Mouse (Mus musculus) erythroblast, embryonic 14.5 days (primary cell): ENCODE results near the gene Il15. TPM values are rescaled to one million over a fixed set of nuclear protein-coding genes. Genes with fewer than 3 reads are reported as not detected.

ENCODE experiments used
- H3K27me3 ChIP-seq: 2 replicates; pipeline ENCODE4 v1.6.1; 2012; ENCODE audit warnings: inconsistent platforms; ENCODE audit not compliant: control insufficient read depth
- H3K36me3 ChIP-seq: 2 replicates; pipeline ENCODE4 v1.6.1; 2012; ENCODE audit warnings: mild to moderate bottlenecking, inconsistent platforms; ENCODE audit not compliant: control insufficient read depth
- H3K4me1 ChIP-seq: 2 replicates; pipeline ENCODE4 v1.6.1; 2012; ENCODE audit warnings: inconsistent platforms; ENCODE audit not compliant: control insufficient read depth
- H3K4me3 ChIP-seq: replicated peaks from 2 replicates; pipeline ENCODE3; 2012; ENCODE audit warnings: moderate library complexity, mild to moderate bottlenecking, inconsistent platforms
- H3K9me3 ChIP-seq: 2 replicates; pipeline ENCODE4 v1.6.1; 2012; ENCODE audit warnings: low read length, inconsistent platforms, mixed read lengths; ENCODE audit not compliant: control insufficient read depth
- GATA1 ChIP-seq: IDR thresholded peaks from 2 replicates; pipeline ENCODE4 v1.6.1; 2012; ENCODE audit warnings: low read length, inconsistent platforms, mixed read lengths
- TAL1 ChIP-seq: IDR thresholded peaks from 3 replicates; pipeline ENCODE4 v1.6.1; 2012; ENCODE audit warnings: low read length, inconsistent platforms, mixed read lengths
- polyA plus RNA-seq: library from polyadenylated mRNA; stranded (reverse); fragments of >175 nt; gene quantifications from 2 replicates; pipeline ENCODE4 v1.2.3, GENCODE M21; 2012

Gene Il15
- polyA plus RNA-seq, 1 experiment, result not detected

DNA sequence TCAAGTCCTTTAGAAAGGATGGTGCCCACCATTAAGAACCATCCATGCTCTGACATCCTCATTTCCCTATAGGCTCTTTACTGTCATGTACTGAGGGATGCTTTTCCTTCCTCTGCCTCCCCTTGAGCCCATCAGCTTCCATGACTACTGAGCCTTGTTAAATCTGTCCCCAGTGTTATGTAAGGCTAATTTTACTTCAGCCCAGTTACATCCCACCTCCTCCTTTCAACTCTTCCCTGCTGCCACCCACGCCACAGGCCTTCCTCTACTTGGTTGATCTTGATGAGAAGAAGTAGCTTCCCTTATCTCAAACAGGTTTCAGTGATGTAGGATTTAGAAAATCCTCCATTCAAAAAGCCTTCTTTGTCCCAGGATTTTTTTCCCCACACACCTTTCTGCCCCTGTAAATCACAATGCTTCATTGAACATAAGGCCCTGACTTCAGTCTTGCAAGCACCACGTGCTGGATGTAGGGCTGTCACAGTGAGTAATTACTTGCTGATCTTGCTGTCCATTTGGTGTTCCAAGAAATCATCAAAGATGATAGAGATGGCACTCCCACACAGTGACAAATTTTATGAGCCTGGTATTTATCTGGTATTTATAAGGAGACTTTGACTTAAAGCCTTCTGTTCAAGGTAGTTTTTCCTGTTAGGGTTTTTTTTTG lies 74.9 kb downstream of the Il15 start:
- Histone ChIP-seq H3K36me3 (no peaks in the 10 kb centered on the region), H3K4me3 (no peak overlapping the region), H3K9me3 (no peaks in the 10 kb centered on the region), H3K4me1 (no peaks in the 10 kb centered on the region), H3K27me3 (no peaks in the 10 kb centered on the region)
- TF ChIP-seq GATA1 (no peak), TAL1 (no peak)

DNA sequence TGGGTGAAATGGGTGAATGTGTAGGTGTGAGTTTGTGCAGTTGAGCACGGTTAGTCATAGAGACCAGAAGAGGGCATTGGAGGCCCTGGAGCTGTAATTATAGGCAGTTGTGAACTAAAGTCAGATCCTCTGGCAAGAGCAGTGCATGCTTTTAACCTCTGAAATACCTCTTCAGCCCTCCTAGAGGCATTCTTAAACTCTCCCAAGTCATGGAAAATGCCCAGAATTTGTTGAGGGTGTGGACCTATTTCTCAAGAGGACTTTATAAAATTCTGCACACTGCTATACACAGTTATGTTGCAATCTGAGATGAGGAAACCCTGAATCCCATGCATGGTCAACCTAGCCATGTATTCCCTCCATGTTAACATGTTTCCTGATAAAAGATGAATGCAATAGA lies 77.0 kb downstream of the Il15 start:
- TF ChIP-seq GATA1, result no peak
- no peak for TF ChIP-seq TAL1
- no peaks in the 10 kb centered on the region for H3K27me3 ChIP-seq
- H3K4me3 ChIP-seq, result no peak overlapping the region
- no peaks in the 10 kb centered on the region for H3K36me3 ChIP-seq
- H3K9me3 ChIP-seq, result no peaks in the 10 kb centered on the region
- no peaks in the 10 kb centered on the region for H3K4me1 ChIP-seq

DNA sequence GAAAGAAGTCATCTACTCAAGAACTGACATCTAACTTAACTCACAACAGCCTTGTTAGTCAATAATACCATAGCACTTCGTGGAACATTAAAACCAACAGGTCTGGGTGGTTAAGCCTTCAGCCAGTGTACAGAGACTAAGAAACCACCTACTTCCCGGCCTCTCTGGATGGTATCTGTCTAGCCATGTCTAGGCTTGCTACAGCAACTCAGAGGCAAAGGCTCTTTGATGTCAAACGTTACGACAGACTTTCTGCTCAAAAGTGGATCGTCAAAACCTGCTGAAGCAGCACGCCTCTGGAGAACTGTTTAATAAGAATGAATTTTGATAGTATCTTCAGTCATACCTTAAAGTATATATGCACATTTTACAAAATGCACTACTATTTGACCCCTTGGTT lies 77.4 kb downstream of the Il15 start:
- no peak overlapping the region for H3K4me3 ChIP-seq
- no peaks in the 10 kb centered on the region for H3K9me3 ChIP-seq
- no peaks in the 10 kb centered on the region for H3K27me3 ChIP-seq
- H3K36me3 ChIP-seq, result no peaks in the 10 kb centered on the region
- H3K4me1 ChIP-seq, result no peaks in the 10 kb centered on the region
- TF ChIP-seq GATA1 (no peak), TAL1 (no peak)

DNA sequence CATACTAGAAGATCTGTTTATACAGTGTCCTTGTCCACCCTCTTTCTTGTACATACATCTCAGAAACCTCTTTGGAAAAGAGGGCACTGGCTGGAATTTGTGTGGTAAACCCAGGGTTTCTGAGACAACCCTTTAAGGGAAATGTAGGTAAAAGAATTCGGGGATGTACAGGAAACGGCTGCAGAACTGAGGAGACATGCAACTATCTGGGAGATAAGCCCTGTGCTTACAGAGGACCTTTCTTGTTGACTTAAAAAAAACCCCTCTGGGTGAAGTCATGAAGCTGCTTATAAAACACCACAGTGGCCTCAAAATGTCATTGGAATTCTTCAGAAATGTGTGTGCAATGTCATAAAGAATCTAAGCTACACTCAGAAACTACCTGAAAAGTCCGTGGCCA lies 85.6 kb downstream of the Il15 start:
- TF ChIP-seq TAL1 (no peak), GATA1 (no peak)
- Histone ChIP-seq H3K9me3 (no peaks in the 10 kb centered on the region), H3K4me3 (no peak overlapping the region), H3K27me3 (no peaks in the 10 kb centered on the region), H3K4me1 (no peaks in the 10 kb centered on the region), H3K36me3 (no peaks in the 10 kb centered on the region)

DNA sequence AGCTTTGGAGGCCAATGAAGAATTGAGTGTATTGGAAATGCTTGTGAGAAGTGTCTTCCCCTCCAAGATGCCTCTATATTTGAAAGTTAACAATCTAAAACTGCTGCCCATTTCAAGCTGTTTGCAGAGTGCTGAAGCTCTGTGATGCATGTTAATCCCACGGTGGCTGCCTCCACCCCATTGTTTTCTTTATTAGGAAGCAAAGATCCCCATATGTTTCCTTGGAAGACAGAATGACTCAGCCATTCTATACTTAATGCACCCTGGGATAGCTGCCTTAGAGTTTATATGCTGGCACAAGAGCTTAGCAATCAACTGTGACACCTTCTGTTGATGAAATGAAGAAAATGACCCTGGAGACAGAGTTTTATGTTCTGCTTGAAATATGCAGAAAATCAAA lies 96.6 kb downstream of the Il15 start:
- Histone ChIP-seq H3K27me3 (no peaks in the 10 kb centered on the region), H3K4me3 (no peak overlapping the region), H3K36me3 (no peaks in the 10 kb centered on the region), H3K9me3 (no peaks in the 10 kb centered on the region), H3K4me1 (no peaks in the 10 kb centered on the region)
- TF ChIP-seq GATA1, result no peak
- no peak for TF ChIP-seq TAL1

DNA sequence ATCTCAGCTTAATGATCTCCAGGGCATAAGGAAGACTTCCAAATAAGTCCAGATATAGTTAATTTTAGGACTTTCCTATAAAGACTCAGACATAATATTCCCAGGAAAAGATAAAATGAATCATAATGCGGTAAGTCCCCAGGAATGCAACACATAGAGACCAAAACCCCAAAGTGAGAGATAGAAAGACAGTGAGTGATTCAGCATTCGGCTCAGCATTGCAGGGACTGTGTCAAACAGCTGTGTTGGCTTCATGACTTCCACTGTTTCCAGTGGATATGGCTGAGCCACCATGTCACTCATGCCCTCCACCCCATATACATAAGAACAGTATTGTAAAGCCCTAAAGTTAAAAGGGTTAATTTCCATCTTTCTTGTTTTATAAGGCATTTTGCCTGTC lies 106.8 kb downstream of the Il15 start:
- no peaks in the 10 kb centered on the region for H3K27me3 ChIP-seq
- no peak for TF ChIP-seq TAL1
- TF ChIP-seq GATA1, result no peak
- H3K4me3 ChIP-seq, result no peak overlapping the region
- H3K36me3 ChIP-seq, result no peaks in the 10 kb centered on the region
- no peaks in the 10 kb centered on the region for H3K4me1 ChIP-seq
- no peaks in the 10 kb centered on the region for H3K9me3 ChIP-seq

DNA sequence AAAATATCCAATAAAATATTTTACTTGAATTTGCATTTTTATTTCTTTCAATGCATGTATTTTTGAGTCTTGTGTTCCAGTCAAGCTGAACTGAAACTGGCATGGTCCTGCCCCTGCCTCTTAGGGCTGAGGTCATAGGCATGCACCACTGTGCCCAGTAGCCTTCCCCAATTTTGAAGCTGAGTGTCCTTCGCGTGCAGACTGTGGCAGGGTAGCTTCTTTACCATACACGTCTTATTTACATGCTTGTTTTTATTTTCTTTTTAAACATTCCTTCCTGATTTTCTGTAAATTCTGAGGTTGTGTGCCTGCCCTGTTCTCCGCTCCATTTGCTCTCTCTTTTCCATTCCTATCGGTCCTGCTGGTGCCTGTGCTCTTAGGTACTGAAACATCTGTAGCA lies 111.4 kb downstream of the Il15 start:
- H3K27me3 ChIP-seq, result no peaks in the 10 kb centered on the region
- no peaks in the 10 kb centered on the region for H3K36me3 ChIP-seq
- H3K4me3 ChIP-seq, result no peak overlapping the region
- no peaks in the 10 kb centered on the region for H3K9me3 ChIP-seq
- H3K4me1 ChIP-seq, result no peaks in the 10 kb centered on the region
- no peak for TF ChIP-seq GATA1
- TF ChIP-seq TAL1, result no peak

DNA sequence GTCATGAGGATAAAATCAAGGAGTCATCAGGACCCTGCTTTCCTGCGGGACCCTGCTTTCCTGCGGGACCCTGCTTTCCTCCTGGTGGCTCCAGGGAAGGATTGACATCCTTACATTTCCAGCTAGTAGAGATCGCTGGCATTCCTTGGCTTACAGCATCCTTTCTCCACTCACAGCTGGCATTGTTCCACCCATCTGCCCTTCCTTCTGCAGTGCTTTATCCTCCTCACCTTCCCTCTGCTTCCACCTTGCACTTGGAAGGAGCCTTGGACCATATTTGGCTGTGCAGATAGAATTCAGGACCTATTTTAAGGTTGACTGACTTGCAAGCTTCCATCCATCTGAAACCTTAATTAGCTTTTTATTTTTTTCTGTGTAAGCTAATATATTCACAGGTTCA lies 117.2 kb downstream of the Il15 start:
- H3K9me3 ChIP-seq, result no peaks in the 10 kb centered on the region
- no peaks in the 10 kb centered on the region for H3K4me1 ChIP-seq
- TF ChIP-seq GATA1 (no peak), TAL1 (no peak)
- H3K36me3 ChIP-seq, result no peaks in the 10 kb centered on the region
- no peak overlapping the region for H3K4me3 ChIP-seq
- no peaks in the 10 kb centered on the region for H3K27me3 ChIP-seq

DNA sequence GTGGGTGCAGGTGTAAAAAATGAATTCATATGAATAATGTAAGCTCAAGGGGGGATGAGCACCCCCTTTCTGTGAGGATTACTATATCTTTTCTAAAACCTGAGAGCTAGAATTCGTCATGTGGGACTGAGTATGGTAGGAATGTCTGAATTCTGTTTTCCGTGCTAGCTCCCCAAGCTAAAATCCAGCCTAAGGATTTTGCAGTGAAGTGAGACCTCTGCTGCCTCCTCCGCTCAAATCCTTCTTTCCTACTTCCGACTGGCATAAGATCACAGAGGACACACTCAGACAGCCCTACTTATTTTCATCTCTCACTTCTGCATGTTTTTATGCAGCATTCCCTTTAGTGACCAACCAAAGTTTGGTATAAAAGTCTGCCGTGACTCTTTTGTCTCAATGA lies 121.0 kb downstream of the Il15 start:
- Histone ChIP-seq H3K9me3 (no peaks in the 10 kb centered on the region), H3K4me3 (no peak overlapping the region), H3K27me3 (no peaks in the 10 kb centered on the region), H3K4me1 (no peaks in the 10 kb centered on the region), H3K36me3 (no peaks in the 10 kb centered on the region)
- TF ChIP-seq GATA1 (no peak), TAL1 (no peak)
